21 mouse cellular contexts compared by ENCODE assay signal in genomic region chr16:46625807-46626206, GRCm38 (mm10).
A peak's percentile ranks its signal among the peaks of the same experiment; 100 is the strongest.
DNase-seq lines count a peak whose midpoint lies in the region; ATAC-seq and TF ChIP-seq lines count a peak whose summit lies in the region.
"Had no signal": no experiment of that assay in that cellular context is flagged by ENCODE, and none has a peak within 500 bp of the region (broad histone marks: within the 10 kb centered on the region; RNA-seq: fewer than 3 reads in every experiment).

No protein-coding gene starts in this region.

- H3K36me3 ChIP-seq in forebrain, embryonic 10.5 days (replicated peaks): no peaks in the 10 kb centered on the region
- H3K36me3 ChIP-seq in forebrain, postnatal 0 days (ENCODE audit: insufficient read depth): no peaks in the 10 kb centered on the region
- no peaks in the 10 kb centered on the region for H3K36me3 ChIP-seq in kidney, embryonic 16.5 days (ENCODE audit: insufficient read depth, low read length)
- H3K36me3 ChIP-seq: hindbrain, embryonic 12.5 days; hindbrain, embryonic 15.5 days had no signal

- no peak for ATAC-seq in forebrain, postnatal 0 days
- ATAC-seq in kidney, embryonic 16.5 days (ENCODE audit: low FRiP score, low TSS enrichment): peak; percentile 35; the same call in 1 of the 2 replicates
- ATAC-seq: CD4-positive, CD25-positive, alpha-beta regulatory T cell, adult 4 months; forebrain, embryonic 16.5 days had no signal

- no peak overlapping the region for H3K4me3 ChIP-seq in forebrain, embryonic 10.5 days
- H3K4me3 ChIP-seq in forebrain, postnatal 0 days (ENCODE audit: low read depth, low read length): no peak overlapping the region
- H3K4me3 ChIP-seq in kidney, embryonic 16.5 days (ENCODE audit: low read length): no peak overlapping the region
- H3K4me3 ChIP-seq: gastrocnemius, adult 2 months; hindbrain, embryonic 12.5 days; hindbrain, embryonic 15.5 days had no signal

- peaks cover 8% of the 10 kb centered on the region for H3K4me1 ChIP-seq in forebrain, embryonic 10.5 days
- H3K4me1 ChIP-seq in forebrain, postnatal 0 days (ENCODE audit: insufficient read depth): no peaks in the 10 kb centered on the region
- H3K4me1 ChIP-seq in kidney, embryonic 16.5 days (ENCODE audit: insufficient read depth, low read length): no peaks in the 10 kb centered on the region
- H3K4me1 ChIP-seq: hindbrain, embryonic 12.5 days; hindbrain, embryonic 15.5 days had no signal

- H3K27me3 ChIP-seq in forebrain, embryonic 10.5 days (ENCODE audit: poor library complexity, severe bottlenecking): no peaks in the 10 kb centered on the region
- no peaks in the 10 kb centered on the region for H3K27me3 ChIP-seq in forebrain, postnatal 0 days (ENCODE audit: insufficient read depth, low read length)
- no peaks in the 10 kb centered on the region for H3K27me3 ChIP-seq in kidney, embryonic 16.5 days (ENCODE audit: insufficient read depth, low read length)
- H3K27me3 ChIP-seq: hindbrain, embryonic 12.5 days; hindbrain, embryonic 15.5 days had no signal

- TF ChIP-seq CTCF in forebrain, postnatal 0 days (IDR thresholded peaks at IDR 0.05; ENCODE audit: low read depth): no peak

- DNase-seq in forebrain, embryonic 10.5 days (ENCODE audit: extremely low spot score, low spot score): no peak
- DNase-seq in forebrain, postnatal 0 days: no peak
- peak; percentile 18 for DNase-seq in kidney, adult 9 months
- no peak for DNase-seq in kidney, postnatal 36 days
- no peak for DNase-seq in kidney, postnatal 4 days
- no peak for DNase-seq in layer of hippocampus, adult 9-10 months (ENCODE audit: low spot score)
- DNase-seq: adrenal gland, adult 2 months; adrenal gland, postnatal 14 days; cerebellum, adult 11-12 months; cerebellum, adult 8-10 months; cerebellum, postnatal 10 days; cerebellum, postnatal 36 days; gastrocnemius, adult 2 months; gastrocnemius, postnatal 14 days; heart, adult 11 months had no signal

- no peak overlapping the region for H3K4me2 ChIP-seq in forebrain, postnatal 0 days (ENCODE audit: low read depth)
- H3K4me2 ChIP-seq in kidney, embryonic 16.5 days (replicated peaks; ENCODE audit: low read depth, low read length): no peak overlapping the region
- H3K4me2 ChIP-seq: heart, embryonic 11.5 days; hindbrain, embryonic 12.5 days; hindbrain, embryonic 15.5 days had no signal

- H3K9ac ChIP-seq in forebrain, postnatal 0 days: no peak overlapping the region
- no peak overlapping the region for H3K9ac ChIP-seq in kidney, embryonic 16.5 days (replicated peaks; ENCODE audit: low read length)
- H3K9ac ChIP-seq: hindbrain, embryonic 12.5 days; hindbrain, embryonic 15.5 days had no signal

- no peaks in the 10 kb centered on the region for H3K9me3 ChIP-seq in forebrain, embryonic 10.5 days
- no peaks in the 10 kb centered on the region for H3K9me3 ChIP-seq in forebrain, postnatal 0 days (ENCODE audit: low read length)
- H3K9me3 ChIP-seq in kidney, embryonic 16.5 days (ENCODE audit: low read length): no peaks in the 10 kb centered on the region
- H3K9me3 ChIP-seq: hindbrain, embryonic 12.5 days; hindbrain, embryonic 15.5 days had no signal

- 10% methylated on average over 2 of the region's 2 CpGs for WGBS in forebrain, embryonic 10.5 days
- 3% methylated on average over 2 of the region's 2 CpGs for WGBS in forebrain, postnatal 0 days
- WGBS in kidney, embryonic 16.5 days: 8% methylated on average over 2 of the region's 2 CpGs

- H3K27ac ChIP-seq in forebrain, embryonic 10.5 days: peak overlapping the region; percentile 66; the same call in 1 of the 2 replicates
- no peak overlapping the region for H3K27ac ChIP-seq in forebrain, postnatal 0 days (ENCODE audit: low read depth, low read length)
- no peak overlapping the region for H3K27ac ChIP-seq in kidney, embryonic 16.5 days (ENCODE audit: low read length)
- H3K27ac ChIP-seq: gastrocnemius, adult 2 months; hindbrain, embryonic 12.5 days; hindbrain, embryonic 15.5 days had no signal
